Comparison of ENCODE assay signal across 20 mouse cellular contexts in the genomic region with DNA sequence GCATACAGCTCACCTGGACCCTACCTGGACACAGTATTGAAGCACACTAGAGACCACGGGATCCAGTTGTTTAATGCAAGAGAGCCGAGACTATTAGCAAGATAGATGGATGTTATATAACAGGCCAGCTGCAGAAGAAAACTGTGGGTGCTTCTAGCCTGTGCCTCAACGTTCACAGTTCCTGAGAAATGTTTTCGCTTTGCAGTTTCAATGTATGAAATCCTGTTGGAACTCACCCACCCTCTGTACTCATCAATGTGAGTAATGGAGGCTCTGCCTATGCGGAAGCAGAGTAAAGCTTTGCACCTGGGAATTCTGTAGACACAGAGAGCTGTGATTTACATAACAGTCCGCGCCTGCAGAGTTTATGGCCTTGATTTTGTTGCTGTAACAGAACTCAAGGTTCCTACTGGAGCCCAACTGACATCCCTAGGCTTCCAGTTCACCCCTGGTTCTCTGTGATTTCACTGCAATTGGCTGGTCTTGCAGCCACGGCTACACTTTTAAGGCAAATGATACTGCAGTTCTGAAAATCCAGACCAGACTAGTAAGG.
DNase-seq lines count a peak whose midpoint lies in the region; ATAC-seq lines count a peak whose summit lies in the region.
"Had no signal": no experiment of that assay in that cellular context is flagged by ENCODE, and none has a peak within 500 bp of the region (broad histone marks: within the 10 kb centered on the region; RNA-seq: fewer than 3 reads in every experiment).

No protein-coding gene starts in this region.

- DNase-seq in frontal cortex, adult 2 months (ENCODE audit: extremely low spot score in 1 of 2, low spot score in 1 of 2): peak; percentile 37 to 61
- DNase-seq in frontal cortex, postnatal 25 days (ENCODE audit: low spot score in 2 of 2): no peak
- peak; percentile 43 to 52 for DNase-seq in left cerebral cortex, adult 9 months (ENCODE audit: low spot score in 2 of 2)
- no peak for DNase-seq in left cerebral cortex, postnatal 10 days (ENCODE audit: extremely low spot score in 1 of 2, low spot score in 2 of 2)
- peak; percentile 77 for DNase-seq in ZHBTc4 (ENCODE audit: low read depth, low spot score)
- DNase-seq in left cerebral cortex, postnatal 36 days (ENCODE audit: low spot score in 2 of 2): peak; percentile 13 to 23
- DNase-seq in gastrocnemius, postnatal 4 days (ENCODE audit: low spot score in 2 of 2): no peak
- DNase-seq: cerebellum, adult 2 months; gastrocnemius, adult 2 months; heart, postnatal 14 days; kidney, adult 2 months; kidney, postnatal 4 days; lung, postnatal 10 days had no signal

- no peak overlapping the region for H3K27ac ChIP-seq in intestine, embryonic 16.5 days (ENCODE audit: low read length)
- H3K27ac ChIP-seq: embryonic facial prominence, embryonic 13.5 days; gastrocnemius, adult 2 months; hindbrain, embryonic 15.5 days; limb, embryonic 12.5 days; liver, embryonic 15.5 days; neural tube, embryonic 13.5 days had no signal

- H3K36me3 ChIP-seq in intestine, embryonic 16.5 days (ENCODE audit: control insufficient read depth, insufficient read depth, low read length): no peaks in the 10 kb centered on the region
- H3K36me3 ChIP-seq: embryonic facial prominence, embryonic 13.5 days; hindbrain, embryonic 15.5 days; limb, embryonic 12.5 days; liver, embryonic 15.5 days; neural tube, embryonic 13.5 days had no signal

- no peak overlapping the region for H3K9ac ChIP-seq in intestine, embryonic 16.5 days (ENCODE audit: low read depth, low read length)
- H3K9ac ChIP-seq: embryonic facial prominence, embryonic 13.5 days; hindbrain, embryonic 15.5 days; limb, embryonic 12.5 days; liver, embryonic 15.5 days; neural tube, embryonic 13.5 days had no signal

- no peaks in the 10 kb centered on the region for H3K4me1 ChIP-seq in intestine, embryonic 16.5 days (ENCODE audit: control insufficient read depth, insufficient read depth, low read length)
- H3K4me1 ChIP-seq: hindbrain, embryonic 15.5 days; limb, embryonic 12.5 days; liver, embryonic 15.5 days had no signal

- 55% methylated on average over 8 of the region's 8 CpGs for WGBS in intestine, embryonic 16.5 days

- no peak overlapping the region for H3K4me2 ChIP-seq in intestine, embryonic 16.5 days (ENCODE audit: low read depth, low read length)
- H3K4me2 ChIP-seq: embryonic facial prominence, embryonic 13.5 days; hindbrain, embryonic 15.5 days; limb, embryonic 12.5 days; liver, embryonic 15.5 days; neural tube, embryonic 13.5 days had no signal

- no peaks in the 10 kb centered on the region for H3K27me3 ChIP-seq in intestine, embryonic 16.5 days (replicated peaks; ENCODE audit: control insufficient read depth, insufficient read depth, low read length)
- H3K27me3 ChIP-seq: embryonic facial prominence, embryonic 13.5 days; hindbrain, embryonic 15.5 days; limb, embryonic 12.5 days; liver, embryonic 15.5 days; megakaryocyte, embryonic 14.5 days; neural tube, embryonic 13.5 days had no signal

- H3K4me3 ChIP-seq in intestine, embryonic 16.5 days (ENCODE audit: low read length): no peak overlapping the region
- H3K4me3 ChIP-seq: embryonic facial prominence, embryonic 13.5 days; gastrocnemius, adult 2 months; hindbrain, embryonic 15.5 days; limb, embryonic 12.5 days; liver, embryonic 15.5 days; megakaryocyte, embryonic 14.5 days; neural tube, embryonic 13.5 days had no signal

- ATAC-seq in intestine, embryonic 16.5 days: no peak

- H3K9me3 ChIP-seq in intestine, embryonic 16.5 days (ENCODE audit: control insufficient read depth, low read length): no peaks in the 10 kb centered on the region
- H3K9me3 ChIP-seq: embryonic facial prominence, embryonic 13.5 days; hindbrain, embryonic 15.5 days; limb, embryonic 12.5 days; liver, embryonic 15.5 days; megakaryocyte, embryonic 14.5 days; neural tube, embryonic 13.5 days had no signal

- intact Hi-C loops in left cerebral cortex, postnatal 10 days (cut with DNase I): no loop called here
- intact Hi-C loops in left cerebral cortex, postnatal 36 days (cut with DNase I): loop anchor here (5.0 kb wide), 1 partner anchor 301 kb away; no protein-coding TSS in a partner anchor

Comparison
In these comparisons a context has a peak if more than half of its experiments do, and no peak if none do; other contexts are left out.
1. DNase-seq: peak in frontal cortex, adult 2 months (2 of 2), left cerebral cortex, adult 9 months (2 of 2), ZHBTc4 (single experiment) and left cerebral cortex, postnatal 36 days (2 of 2); none in frontal cortex, postnatal 25 days (0 of 2), left cerebral cortex, postnatal 10 days (0 of 2) and gastrocnemius, postnatal 4 days (0 of 2).